Mouse (Mus musculus): ENCODE measurements around the gene Gm10644. TPM values are rescaled to one million over a fixed set of nuclear protein-coding genes. Genes with fewer than 3 reads are reported as not detected.
"Not testable (repeated sequence)": the region's sequence is repeated elsewhere in the genome, so short reads cannot be mapped to it uniquely, and the experiment has no call there.

Gene Gm10644
- polyA plus RNA-seq, 1 experiment from 2014 or later, result 1.3 TPM

- H3K9me3 ChIP-seq (ENCODE audit: control insufficient read depth, low read length); H3K27ac ChIP-seq (ENCODE audit: low read length); H3K4me3 ChIP-seq (replicated peaks; ENCODE audit: low read length); H3K4me2 ChIP-seq (ENCODE audit: low read length); H3K9ac ChIP-seq (replicated peaks; ENCODE audit: low read depth, low read length); ATAC-seq; H3K27me3 ChIP-seq (replicated peaks; ENCODE audit: control insufficient read depth, insufficient read depth, low read length); H3K4me1 ChIP-seq (replicated peaks; ENCODE audit: control insufficient read depth, insufficient read depth, low read length): not testable (repeated sequence)
- WGBS, result 87% methylated on average over 2 of the region's 2 CpGs
- H3K36me3 ChIP-seq (ENCODE audit: control insufficient read depth, insufficient read depth), result peaks cover 40% of the 10 kb centered on the region
Observed at GRCm38 (mm10) chr8:83983222-83983621, 28.2 kb upstream of the Gm10644 start.

- no peak for ATAC-seq
- H3K4me1 ChIP-seq (replicated peaks; ENCODE audit: control insufficient read depth, insufficient read depth, low read length), result peaks cover 6% of the 10 kb centered on the region
- H3K27ac ChIP-seq (ENCODE audit: low read length), result no peak overlapping the region
- H3K9ac ChIP-seq (replicated peaks; ENCODE audit: low read depth, low read length), result no peak overlapping the region
- peaks cover 40% of the 10 kb centered on the region for H3K36me3 ChIP-seq (ENCODE audit: control insufficient read depth, insufficient read depth)
- H3K27me3 ChIP-seq (replicated peaks; ENCODE audit: control insufficient read depth, insufficient read depth, low read length), result no peaks in the 10 kb centered on the region
- no peak overlapping the region for H3K4me2 ChIP-seq (ENCODE audit: low read length)
- H3K9me3 ChIP-seq (ENCODE audit: control insufficient read depth, low read length), result no peaks in the 10 kb centered on the region
- 97% methylated on average over 4 of the region's 4 CpGs for WGBS
- no peak overlapping the region for H3K4me3 ChIP-seq (replicated peaks; ENCODE audit: low read length)
Observed at GRCm38 (mm10) chr8:83982449-83982848, 27.4 kb upstream of the Gm10644 start.

GRCm38 (mm10) chr8:83981533-83981932, 26.5 kb upstream of the Gm10644 start:
- WGBS, result 91% methylated on average over 7 of the region's 7 CpGs
- Histone ChIP-seq H3K4me1 (replicated peaks; ENCODE audit: control insufficient read depth, insufficient read depth, low read length) (peaks cover 6% of the 10 kb centered on the region), H3K9me3 (ENCODE audit: control insufficient read depth, low read length) (no peaks in the 10 kb centered on the region), H3K27me3 (replicated peaks; ENCODE audit: control insufficient read depth, insufficient read depth, low read length) (no peaks in the 10 kb centered on the region), H3K36me3 (ENCODE audit: control insufficient read depth, insufficient read depth) (peaks cover 33% of the 10 kb centered on the region), H3K27ac (ENCODE audit: low read length) (no peak overlapping the region), H3K4me2 (ENCODE audit: low read length) (no peak overlapping the region), H3K4me3 (replicated peaks; ENCODE audit: low read length) (no peak overlapping the region), H3K9ac (replicated peaks; ENCODE audit: low read depth, low read length) (no peak overlapping the region)
- no peak for ATAC-seq

- 80% methylated on average over 8 of the region's 8 CpGs for WGBS
- Histone ChIP-seq H3K9me3 (ENCODE audit: control insufficient read depth, low read length) (no peaks in the 10 kb centered on the region), H3K4me2 (ENCODE audit: low read length) (no peak overlapping the region), H3K4me3 (replicated peaks; ENCODE audit: low read length) (no peak overlapping the region), H3K27ac (ENCODE audit: low read length) (no peak overlapping the region), H3K4me1 (replicated peaks; ENCODE audit: control insufficient read depth, insufficient read depth, low read length) (peaks cover 6% of the 10 kb centered on the region), H3K27me3 (replicated peaks; ENCODE audit: control insufficient read depth, insufficient read depth, low read length) (no peaks in the 10 kb centered on the region), H3K36me3 (ENCODE audit: control insufficient read depth, insufficient read depth) (peaks cover 26% of the 10 kb centered on the region), H3K9ac (replicated peaks; ENCODE audit: low read depth, low read length) (no peak overlapping the region)
- no peak for ATAC-seq
Observed at GRCm38 (mm10) chr8:83980845-83981244, 25.8 kb upstream of the Gm10644 start.

GRCm38 (mm10) chr8:83980250-83980649, 25.2 kb upstream of the Gm10644 start:
- Histone ChIP-seq H3K27me3 (replicated peaks; ENCODE audit: control insufficient read depth, insufficient read depth, low read length) (no peaks in the 10 kb centered on the region), H3K27ac (ENCODE audit: low read length) (no peak overlapping the region), H3K9me3 (ENCODE audit: control insufficient read depth, low read length) (no peaks in the 10 kb centered on the region), H3K9ac (replicated peaks; ENCODE audit: low read depth, low read length) (no peak overlapping the region), H3K4me3 (replicated peaks; ENCODE audit: low read length) (no peak overlapping the region), H3K4me2 (ENCODE audit: low read length) (no peak overlapping the region), H3K36me3 (ENCODE audit: control insufficient read depth, insufficient read depth) (peaks cover 23% of the 10 kb centered on the region), H3K4me1 (replicated peaks; ENCODE audit: control insufficient read depth, insufficient read depth, low read length) (peaks cover 6% of the 10 kb centered on the region)
- no peak for ATAC-seq
- 96% methylated on average over 1 of the region's 1 CpGs for WGBS

- Histone ChIP-seq H3K36me3 (ENCODE audit: control insufficient read depth, insufficient read depth) (peaks cover 14% of the 10 kb centered on the region), H3K9me3 (ENCODE audit: control insufficient read depth, low read length) (no peaks in the 10 kb centered on the region), H3K27me3 (replicated peaks; ENCODE audit: control insufficient read depth, insufficient read depth, low read length) (no peaks in the 10 kb centered on the region), H3K27ac (ENCODE audit: low read length) (no peak overlapping the region), H3K4me2 (ENCODE audit: low read length) (no peak overlapping the region), H3K9ac (replicated peaks; ENCODE audit: low read depth, low read length) (no peak overlapping the region), H3K4me1 (replicated peaks; ENCODE audit: control insufficient read depth, insufficient read depth, low read length) (peaks cover 21% of the 10 kb centered on the region), H3K4me3 (replicated peaks; ENCODE audit: low read length) (no peak overlapping the region)
- WGBS, result 69% methylated on average over 9 of the region's 9 CpGs
- no peak for ATAC-seq
Observed at GRCm38 (mm10) chr8:83978200-83978599, 23.2 kb upstream of the Gm10644 start.

GRCm38 (mm10) chr8:83977646-83978045, 22.6 kb upstream of the Gm10644 start:
- H3K27ac ChIP-seq (ENCODE audit: low read length), result no peak overlapping the region
- no peak overlapping the region for H3K4me3 ChIP-seq (replicated peaks; ENCODE audit: low read length)
- peaks cover 21% of the 10 kb centered on the region for H3K4me1 ChIP-seq (replicated peaks; ENCODE audit: control insufficient read depth, insufficient read depth, low read length)
- H3K36me3 ChIP-seq (ENCODE audit: control insufficient read depth, insufficient read depth), result peaks cover 13% of the 10 kb centered on the region
- H3K9me3 ChIP-seq (ENCODE audit: control insufficient read depth, low read length), result no peaks in the 10 kb centered on the region
- H3K9ac ChIP-seq (replicated peaks; ENCODE audit: low read depth, low read length), result no peak overlapping the region
- H3K4me2 ChIP-seq (ENCODE audit: low read length), result no peak overlapping the region
- H3K27me3 ChIP-seq (replicated peaks; ENCODE audit: control insufficient read depth, insufficient read depth, low read length), result no peaks in the 10 kb centered on the region
- WGBS, result 60% methylated on average over 6 of the region's 6 CpGs
- ATAC-seq, result no peak

GRCm38 (mm10) chr8:83976779-83977350, 21.9 kb upstream of the Gm10644 start:
- Histone ChIP-seq H3K9me3 (ENCODE audit: control insufficient read depth, low read length) (no peaks in the 10 kb centered on the region), H3K4me3 (replicated peaks; ENCODE audit: low read length) (no peak overlapping the region), H3K27ac (ENCODE audit: low read length) (no peak overlapping the region), H3K27me3 (replicated peaks; ENCODE audit: control insufficient read depth, insufficient read depth, low read length) (no peaks in the 10 kb centered on the region), H3K9ac (replicated peaks; ENCODE audit: low read depth, low read length) (no peak overlapping the region), H3K36me3 (ENCODE audit: control insufficient read depth, insufficient read depth) (peaks cover 8% of the 10 kb centered on the region), H3K4me1 (replicated peaks; ENCODE audit: control insufficient read depth, insufficient read depth, low read length) (peaks cover 24% of the 10 kb centered on the region), H3K4me2 (ENCODE audit: low read length) (no peak overlapping the region)
- 83% methylated on average over 5 of the region's 5 CpGs for WGBS
- ATAC-seq, result no peak

- 76% methylated on average over 4 of the region's 4 CpGs for WGBS
Observed at GRCm38 (mm10) chr8:83976101-83976630, 21.2 kb upstream of the Gm10644 start.

GRCm38 (mm10) chr8:83974521-83974920, 19.5 kb upstream of the Gm10644 start:
- H3K4me1 ChIP-seq (replicated peaks; ENCODE audit: control insufficient read depth, insufficient read depth, low read length), result peaks cover 29% of the 10 kb centered on the region
- H3K9me3 ChIP-seq (ENCODE audit: control insufficient read depth, low read length), result no peaks in the 10 kb centered on the region
- 72% methylated on average over 4 of the region's 4 CpGs for WGBS
- no peak overlapping the region for H3K9ac ChIP-seq (replicated peaks; ENCODE audit: low read depth, low read length)
- no peak for ATAC-seq
- no peak overlapping the region for H3K4me3 ChIP-seq (replicated peaks; ENCODE audit: low read length)
- H3K27me3 ChIP-seq (replicated peaks; ENCODE audit: control insufficient read depth, insufficient read depth, low read length), result no peaks in the 10 kb centered on the region
- H3K4me2 ChIP-seq (ENCODE audit: low read length), result peak overlapping the region; percentile 87; the same call in 1 of the 2 replicates
- no peaks in the 10 kb centered on the region for H3K36me3 ChIP-seq (ENCODE audit: control insufficient read depth, insufficient read depth)
- no peak overlapping the region for H3K27ac ChIP-seq (ENCODE audit: low read length)

More at GRCm38 (mm10) chr8:83976101-83976630, 21.2 kb upstream of the Gm10644 start:
- peaks cover 29% of the 10 kb centered on the region for H3K4me1 ChIP-seq (replicated peaks; ENCODE audit: control insufficient read depth, insufficient read depth, low read length)
- H3K9me3 ChIP-seq (ENCODE audit: control insufficient read depth, low read length), result no peaks in the 10 kb centered on the region
- no peak overlapping the region for H3K4me2 ChIP-seq (ENCODE audit: low read length)
- ATAC-seq, result no peak
- no peak overlapping the region for H3K4me3 ChIP-seq (replicated peaks; ENCODE audit: low read length)
- no peaks in the 10 kb centered on the region for H3K27me3 ChIP-seq (replicated peaks; ENCODE audit: control insufficient read depth, insufficient read depth, low read length)
- no peak overlapping the region for H3K27ac ChIP-seq (ENCODE audit: low read length)
- peaks cover under 1% of the 10 kb centered on the region; the same call in 1 of the 2 replicates for H3K36me3 ChIP-seq (ENCODE audit: control insufficient read depth, insufficient read depth)
- no peak overlapping the region for H3K9ac ChIP-seq (replicated peaks; ENCODE audit: low read depth, low read length)

Measured in forebrain, embryonic 16.5 days (tissue).